Mouse (Mus musculus) mouse embryonic stem cell (cell line): ENCODE measurements around the gene St6gal1.
"Not testable (repeated sequence)": the region's sequence is repeated elsewhere in the genome, so short reads cannot be mapped to it uniquely, and the experiment has no call there.

Experiments used
- in situ Hi-C, 2 experiments: fragments of 300-500 bp; cut with MboI; formaldehyde crosslinking; loops; 1 replicate in 1 of 2; 3 replicates in 1 of 2; pipeline ENCODE4 v1.14.3; 2019 to 2020; ENCODE audit warnings: low sequenced_read_pairs in 2 of 2, low pct_unique_long_range_greater_than_20kb in 1 of 2, mixed read lengths in 1 of 2; ENCODE audit not compliant: unreplicated experiment in 1 of 2

St6gal1 gene

DNA sequence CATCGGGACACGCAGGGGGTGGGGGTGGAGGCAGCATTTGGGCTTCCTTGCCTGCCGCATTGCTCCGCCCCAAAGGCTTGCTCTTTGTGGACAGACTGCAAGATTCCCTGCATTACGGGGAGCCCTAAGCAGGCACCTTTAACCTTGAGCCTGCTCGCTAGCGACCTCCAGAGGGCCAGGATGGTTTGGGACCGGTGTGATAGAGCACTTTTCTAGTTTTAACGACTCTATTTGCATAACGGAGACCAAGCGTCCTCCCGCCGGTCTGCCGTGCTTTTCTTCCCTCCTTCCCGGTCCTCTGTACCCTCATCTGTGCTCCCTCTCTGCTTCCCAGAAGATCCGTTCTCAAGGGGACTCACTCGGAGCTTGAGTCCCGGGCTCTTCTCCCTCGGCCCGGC lies at the start of gene St6gal1:
Gene St6gal1, plus strand, starts transcription at position 70 of the 398 bp plus-strand sequence.
- in situ Hi-C loops: no loop called here

DNA sequence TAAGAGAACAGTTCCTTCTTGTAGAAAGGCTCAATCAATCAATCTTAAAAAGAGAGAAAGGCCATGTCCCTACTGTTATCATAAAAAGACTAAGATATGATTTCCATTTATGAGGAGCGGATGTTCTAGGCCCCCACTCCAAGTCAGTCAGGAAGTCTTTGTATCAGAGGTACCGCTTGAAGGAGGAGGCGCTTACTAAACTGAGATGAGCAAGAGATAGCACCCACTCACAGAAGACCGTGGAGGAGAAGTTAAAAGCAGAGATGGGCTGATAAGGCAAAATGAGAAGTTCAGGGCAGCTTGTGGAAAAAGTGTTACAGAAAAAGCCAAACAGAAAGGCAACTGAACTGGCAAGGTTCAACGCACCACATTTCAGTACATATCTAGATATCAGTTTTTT lies 49.7 kb upstream of the St6gal1 start:
- in situ Hi-C loops: loop anchor here in 1 of 2 experiments (25.0 kb wide), 1 partner anchor 212 kb away; no protein-coding TSS in a partner anchor

DNA sequence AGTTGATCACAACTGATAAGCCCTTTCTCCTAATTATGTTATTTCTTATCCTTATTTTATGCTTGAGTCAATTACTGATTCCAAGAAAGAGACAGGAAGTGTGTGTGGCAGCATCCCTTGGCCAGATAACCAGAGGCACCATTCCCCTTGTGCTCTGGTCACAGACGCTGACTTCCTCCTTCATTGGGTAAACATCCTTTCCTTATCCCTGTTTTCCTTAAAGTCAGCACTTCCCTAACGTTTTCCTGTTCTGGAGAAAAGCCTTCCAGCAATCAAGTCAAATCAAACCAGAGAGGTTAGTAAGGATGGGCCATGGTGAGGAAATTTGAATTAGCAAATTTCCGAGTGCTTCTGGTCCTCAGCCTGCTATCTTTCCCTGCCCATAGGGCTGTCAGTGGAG lies 48.6 kb upstream of the St6gal1 start:
- in situ Hi-C loops: no loop called here

DNA sequence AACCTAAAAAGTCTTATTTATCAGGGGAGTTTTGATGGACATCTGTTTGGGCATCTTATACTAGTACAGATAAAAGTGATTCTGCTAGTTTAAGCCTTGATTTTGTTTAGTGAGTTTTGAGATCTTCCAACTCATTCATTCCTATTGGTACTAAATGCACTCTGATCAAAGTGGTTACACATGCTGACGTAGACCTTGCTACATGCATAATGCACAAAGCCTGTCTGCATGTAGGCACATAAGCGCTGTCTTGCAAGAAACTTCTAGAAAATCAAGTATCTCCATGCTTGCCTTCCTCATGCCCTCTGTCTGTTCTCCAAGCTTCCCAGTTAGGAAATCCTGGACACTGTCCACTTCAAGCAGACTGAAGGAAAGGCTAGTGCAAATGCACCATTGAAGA lies 46.7 kb upstream of the St6gal1 start:
- in situ Hi-C loops: no loop called here

DNA sequence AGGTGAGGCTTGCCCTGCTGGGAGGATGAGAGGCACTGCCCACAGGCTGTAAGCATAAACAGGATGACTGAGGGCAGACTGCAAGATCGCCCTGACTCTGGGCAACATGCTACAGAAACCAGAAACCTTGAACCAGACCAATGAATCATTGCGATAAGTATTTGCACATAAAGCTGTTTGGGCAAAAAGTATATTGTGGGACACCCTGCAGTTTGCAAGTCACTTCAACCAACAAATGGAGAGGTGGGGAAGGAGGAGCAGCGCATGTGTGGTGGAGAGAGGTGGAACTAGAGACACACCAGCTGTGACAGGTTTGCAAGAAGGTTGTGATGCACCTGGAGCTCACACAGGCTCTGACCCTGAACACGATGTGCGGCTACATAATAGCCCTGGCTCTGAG lies 45.7 kb upstream of the St6gal1 start:
- in situ Hi-C loops: no loop called here

DNA sequence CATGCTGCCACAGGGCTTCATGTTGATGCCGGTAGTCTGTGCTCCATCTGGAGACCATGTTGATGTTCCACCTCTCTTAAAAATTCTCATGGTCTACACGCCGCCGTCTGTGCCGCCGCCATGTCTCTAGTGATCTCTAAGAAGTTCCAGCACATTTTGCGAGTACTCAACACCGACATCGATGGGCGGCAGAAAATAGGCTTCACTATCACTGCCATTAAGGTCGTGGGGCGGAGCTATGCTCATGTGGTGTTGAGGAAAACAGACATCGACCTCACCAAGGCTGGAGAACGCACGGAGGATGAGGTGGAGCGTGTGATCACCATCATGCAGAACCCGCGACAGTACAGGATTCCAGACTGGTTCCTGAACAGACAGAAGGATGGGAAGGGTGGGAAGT lies 45.1 kb upstream of the St6gal1 start:
- in situ Hi-C loops: not testable (repeated sequence)

DNA sequence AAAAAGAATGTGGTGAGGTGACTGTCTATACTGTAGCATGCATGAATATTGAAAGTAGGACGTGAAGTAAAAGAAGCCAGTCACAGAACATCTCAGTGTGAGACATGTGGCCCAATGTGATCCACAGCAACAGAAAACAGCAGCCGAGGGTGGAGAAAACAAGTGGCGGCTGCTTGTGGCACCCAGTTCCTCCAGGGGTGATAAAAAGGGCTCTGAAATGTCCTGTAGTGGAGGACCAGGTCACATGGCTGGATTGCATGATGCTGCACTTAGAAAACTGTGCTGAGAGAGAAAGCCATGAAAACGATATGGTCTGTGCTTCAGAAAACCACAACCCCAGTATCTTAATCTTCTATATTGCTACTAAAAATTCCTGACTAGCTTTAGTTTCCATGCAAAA lies 43.5 kb upstream of the St6gal1 start:
- in situ Hi-C loops: no loop called here

DNA sequence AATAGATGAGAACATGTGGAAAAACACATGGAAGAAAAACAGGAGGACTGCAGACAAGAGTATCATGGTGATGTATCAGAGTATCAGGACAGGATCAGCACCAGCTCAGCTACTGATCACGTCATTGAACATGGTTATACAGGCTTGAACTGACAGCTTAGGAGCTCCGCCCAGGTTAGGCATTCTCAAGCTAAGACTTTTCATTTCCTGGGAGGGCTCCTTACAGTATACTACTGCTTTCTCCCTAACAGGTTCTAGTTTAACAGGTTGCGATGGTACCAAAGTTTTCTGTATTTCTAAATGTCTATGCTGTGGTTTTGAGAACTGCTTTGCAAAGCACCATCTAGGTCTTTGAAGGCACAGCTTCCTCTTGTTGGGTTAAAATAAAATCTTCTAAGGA lies 43.1 kb upstream of the St6gal1 start:
- in situ Hi-C loops: no loop called here

DNA sequence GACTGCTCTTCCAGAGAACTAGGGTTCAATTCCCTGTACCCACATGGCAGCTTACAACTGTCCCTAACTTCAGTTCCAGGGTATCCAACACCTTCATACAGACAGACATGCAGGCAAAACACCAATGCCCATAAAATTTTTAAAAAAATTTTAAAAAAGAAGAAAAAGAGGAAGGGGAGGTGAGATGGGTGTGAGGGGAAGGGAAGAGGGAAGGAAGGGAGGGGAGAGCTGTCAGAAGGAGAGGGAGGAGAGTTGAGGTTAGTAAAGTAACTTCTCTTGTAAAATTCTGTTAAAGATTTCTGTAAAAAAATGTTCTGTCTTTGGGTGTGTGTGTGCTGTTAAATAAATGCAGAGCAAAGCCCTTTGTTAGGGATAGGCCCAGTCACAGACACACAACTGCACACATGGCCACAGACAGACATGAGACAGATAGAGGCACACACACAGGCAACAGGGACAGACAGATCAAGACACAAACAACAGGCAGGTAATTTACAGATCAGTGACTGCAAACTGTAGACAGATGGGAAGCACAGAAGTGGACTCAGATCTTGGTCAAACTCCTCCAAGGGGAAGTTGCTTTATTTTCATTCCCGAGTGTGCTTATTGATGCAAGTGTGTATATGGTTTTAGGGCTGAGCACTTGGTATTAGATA lies 42.5 kb upstream of the St6gal1 start:
- in situ Hi-C loops: no loop called here

DNA sequence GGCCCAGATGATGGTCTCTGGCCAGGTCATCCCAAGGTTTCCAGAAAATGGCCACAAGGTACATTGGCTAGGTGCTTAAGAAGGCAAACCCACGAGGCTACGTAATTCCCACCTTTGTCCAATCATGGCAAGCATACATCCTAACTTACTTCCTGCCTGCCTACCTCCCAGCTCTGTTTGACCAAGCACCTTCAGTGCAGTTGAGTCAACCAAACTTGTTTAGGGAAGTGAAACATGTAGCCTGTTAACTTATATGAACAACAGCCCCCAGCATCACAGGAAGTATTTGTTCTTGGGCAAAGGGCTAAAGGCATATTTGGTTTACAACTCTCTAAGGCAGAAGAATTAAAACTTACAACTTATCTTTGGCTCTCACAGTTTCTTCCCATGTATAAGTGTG lies 38.7 kb upstream of the St6gal1 start:
- in situ Hi-C loops: no loop called here

DNA sequence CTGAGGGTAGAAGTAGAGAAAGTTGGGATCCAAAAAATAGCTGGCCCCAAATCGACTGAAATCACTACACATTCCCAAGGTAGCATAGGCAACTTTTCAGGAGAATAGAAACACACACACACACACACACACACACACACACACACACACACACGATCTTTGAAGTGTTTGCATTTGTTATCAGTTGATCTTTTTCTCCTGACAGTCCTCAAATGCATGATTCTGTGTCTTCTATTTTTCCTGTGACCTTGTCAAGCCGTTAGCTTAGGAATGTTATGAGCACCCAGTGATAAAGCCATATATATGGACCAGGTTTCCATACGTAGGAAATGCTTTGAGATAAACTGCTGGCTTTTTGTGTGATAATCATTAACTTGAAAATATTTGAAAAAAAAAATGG lies 38.1 kb upstream of the St6gal1 start:
- in situ Hi-C loops: no loop called here

DNA sequence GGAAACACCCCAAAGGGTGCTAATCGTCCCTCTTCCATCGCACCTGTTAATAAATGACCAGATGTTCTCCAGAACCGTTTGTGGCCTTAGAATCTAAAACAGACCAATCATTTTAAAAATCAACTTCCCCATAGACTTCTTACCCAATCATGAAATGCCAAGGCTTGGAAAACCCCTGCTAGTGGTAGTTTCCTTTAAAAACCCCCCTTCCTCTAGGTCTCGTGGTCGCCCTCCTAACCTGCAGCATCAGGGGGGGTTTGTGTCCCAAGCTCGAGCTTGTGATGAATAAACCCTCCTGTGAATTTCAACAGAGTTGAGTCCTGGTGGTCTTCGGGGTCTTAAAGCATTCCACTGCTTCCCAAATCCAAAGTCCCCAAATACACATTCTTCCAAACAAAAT lies 36.6 kb upstream of the St6gal1 start:
- in situ Hi-C loops: no loop called here

DNA sequence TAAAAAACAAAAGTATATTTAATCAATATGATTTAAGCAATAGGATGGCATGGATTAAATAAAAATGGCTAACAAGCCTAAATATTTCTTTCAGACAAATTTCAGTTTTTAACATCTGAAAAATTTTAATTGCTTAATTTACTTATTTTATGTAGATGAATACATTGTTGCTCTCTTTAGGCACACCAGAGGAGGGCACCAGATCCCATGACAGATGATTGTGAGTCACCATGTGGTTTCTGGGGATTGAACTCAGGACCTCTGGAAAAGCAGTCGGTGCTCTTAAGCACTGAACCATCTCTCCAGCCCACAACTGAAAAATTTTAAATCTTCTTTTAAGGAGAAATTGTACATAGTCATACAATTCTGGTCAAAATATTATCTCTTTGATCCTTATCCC lies 34.9 kb upstream of the St6gal1 start:
- in situ Hi-C loops: no loop called here

DNA sequence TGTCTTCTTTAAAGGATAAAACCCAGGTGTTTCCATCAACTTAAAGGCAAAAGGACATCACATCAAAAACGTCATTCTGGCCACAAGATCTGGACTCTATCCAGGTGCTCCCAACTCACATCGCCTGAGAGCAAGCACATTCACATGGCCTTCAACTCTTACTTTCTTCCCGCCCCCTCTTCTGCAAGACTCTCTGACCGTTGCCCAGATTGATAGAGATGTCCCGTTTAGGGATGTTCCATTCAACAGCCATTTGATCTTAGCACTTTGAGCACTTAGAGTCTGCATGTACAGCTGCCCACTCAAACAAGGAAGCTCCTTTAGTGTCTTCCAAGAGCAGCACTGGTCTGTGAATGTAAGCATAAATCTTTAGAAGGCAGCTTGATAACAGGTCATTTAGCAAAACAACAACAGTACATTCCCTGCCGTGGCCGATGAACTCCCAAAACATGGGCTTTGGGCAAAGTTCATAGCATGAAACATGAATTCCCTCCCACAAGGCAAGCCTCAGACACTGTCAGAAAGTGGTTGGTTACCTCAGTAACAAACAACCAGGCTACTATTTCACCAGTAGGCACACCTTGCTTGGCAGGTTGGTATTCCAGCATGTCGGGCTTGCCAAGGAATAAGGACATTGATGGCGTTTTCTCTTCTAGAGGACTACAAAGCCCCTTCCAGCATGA lies 32.8 kb upstream of the St6gal1 start:
- in situ Hi-C loops: no loop called here

DNA sequence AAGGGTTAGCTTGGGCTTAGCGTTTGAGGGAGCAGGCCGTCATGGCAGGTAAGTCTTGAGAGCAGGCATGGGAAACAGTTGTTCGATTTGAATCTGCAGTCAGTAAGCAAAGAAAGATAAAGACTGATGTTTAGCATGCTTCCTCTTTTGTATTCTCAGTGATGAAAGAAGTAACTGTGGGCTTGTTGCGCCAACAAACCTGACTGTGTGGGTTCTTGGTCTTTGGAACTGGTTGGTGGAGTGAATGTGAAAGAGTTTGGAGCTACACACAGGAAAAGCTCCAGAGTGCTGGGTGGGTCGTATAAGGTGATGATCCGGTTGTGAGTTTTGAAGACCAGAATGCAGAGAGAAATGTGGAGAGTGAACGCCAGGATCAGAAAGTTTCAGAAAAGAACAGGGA lies 28.9 kb upstream of the St6gal1 start:
- in situ Hi-C loops: no loop called here

DNA sequence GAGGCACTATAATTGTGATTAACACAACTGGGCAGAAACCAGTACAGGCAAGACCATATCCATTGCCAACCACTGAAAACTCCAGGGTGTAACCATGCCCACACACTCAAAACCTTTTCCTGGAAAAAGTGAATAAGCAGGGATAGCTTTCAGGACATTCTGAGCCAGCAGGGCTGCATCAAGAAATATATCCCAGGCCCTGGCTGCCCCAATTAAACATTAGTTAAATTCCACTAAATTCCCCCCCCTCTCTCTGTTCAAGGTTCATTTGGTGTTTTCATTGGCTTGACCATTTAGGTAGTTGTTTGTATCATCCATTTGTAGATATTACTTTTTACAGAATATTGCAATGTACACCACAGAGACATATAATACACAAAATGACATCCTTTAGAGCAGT lies 28.2 kb upstream of the St6gal1 start:
- in situ Hi-C loops: no loop called here

DNA sequence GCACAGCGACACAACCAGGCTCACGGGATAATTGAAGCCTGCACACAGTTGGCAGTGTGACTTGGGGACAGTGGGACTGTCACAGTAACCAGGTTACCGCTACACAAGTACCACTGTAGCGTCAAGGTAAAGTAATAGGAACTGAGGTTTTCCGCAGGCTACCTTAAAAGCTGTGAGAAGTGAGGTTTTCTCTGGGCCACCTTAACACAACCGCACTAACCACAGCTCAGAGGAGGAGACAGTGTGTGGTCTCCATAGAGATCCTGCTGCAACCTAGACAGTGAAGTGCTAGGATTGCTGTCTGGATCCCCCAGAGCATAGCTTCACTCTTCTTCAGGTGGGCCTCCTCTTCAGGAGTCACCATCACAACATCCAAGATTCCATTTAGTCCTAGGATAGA lies 27.7 kb upstream of the St6gal1 start:
- in situ Hi-C loops: no loop called here

DNA sequence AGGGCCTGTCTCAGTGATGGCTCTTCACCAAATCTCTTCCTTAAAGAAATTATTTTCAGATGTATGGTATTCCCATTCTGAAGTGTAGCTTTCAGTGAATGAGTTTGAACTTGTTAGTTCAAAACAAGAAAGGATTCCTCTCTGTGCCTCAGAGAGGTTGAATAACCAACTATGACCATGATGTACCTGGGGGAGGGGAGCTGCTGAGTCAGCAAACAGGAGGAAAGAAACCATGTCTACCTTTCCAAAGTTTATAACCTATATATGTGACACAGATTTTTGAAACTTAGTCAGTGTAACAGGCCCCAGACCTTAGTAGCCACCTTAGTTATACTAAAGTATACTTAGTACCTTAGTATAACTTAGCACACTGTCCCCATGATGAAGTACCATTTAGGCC lies 23.0 kb upstream of the St6gal1 start:
- in situ Hi-C loops: no loop called here

DNA sequence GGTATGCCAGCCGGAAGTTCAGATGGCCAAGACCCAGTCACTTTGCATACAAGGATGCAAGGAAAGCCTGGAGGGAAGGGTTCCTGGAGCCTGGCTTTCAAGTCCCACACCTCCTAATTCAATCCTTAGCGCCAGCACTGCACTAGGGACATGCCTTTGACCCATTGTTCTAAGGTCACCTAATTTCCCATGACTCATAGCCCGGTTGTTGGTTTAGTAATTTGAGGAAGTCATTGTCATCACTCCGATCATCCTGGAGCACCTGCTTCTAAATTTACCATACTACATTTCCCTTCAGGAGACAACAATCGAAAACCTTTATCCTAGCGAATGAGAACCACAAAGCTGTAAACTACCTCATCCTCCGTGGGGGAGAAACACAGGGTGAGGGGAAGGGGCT lies 10.2 kb upstream of the St6gal1 start:
- in situ Hi-C loops: no loop called here

DNA sequence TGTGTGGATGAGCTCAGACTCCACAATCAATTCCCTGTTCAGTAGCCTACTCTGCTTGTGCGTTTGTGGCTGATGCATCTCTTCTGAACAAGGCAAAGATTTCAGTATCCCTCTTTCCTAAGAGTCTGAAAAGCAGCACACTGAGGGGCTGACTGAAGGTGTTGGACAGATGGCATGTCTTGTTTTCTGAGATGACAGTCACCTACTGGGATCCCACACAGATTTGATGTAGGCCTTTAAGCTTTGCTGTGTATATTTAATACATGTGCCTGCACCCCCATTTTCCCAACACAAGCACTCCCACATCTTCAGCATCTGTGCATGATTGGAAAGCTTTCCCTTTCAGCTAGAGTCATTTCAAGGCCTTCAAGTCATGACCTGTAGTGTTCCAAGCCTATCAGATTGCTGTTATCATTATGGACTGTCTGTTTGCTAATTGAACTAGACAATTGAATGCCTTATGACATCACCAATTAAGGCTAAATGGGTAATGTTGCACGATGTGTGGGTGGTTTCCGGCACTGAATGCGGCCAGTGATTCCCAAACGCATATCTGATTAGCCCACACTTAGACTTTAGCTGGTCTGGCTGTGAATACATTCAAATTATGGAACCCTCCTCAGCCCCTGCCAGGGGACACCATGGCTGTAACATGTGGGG lies 9.2 kb upstream of the St6gal1 start:
- in situ Hi-C loops: no loop called here
